Mouse (Mus musculus) bone marrow macrophage, adult 2 months (primary cell): Measurements from ENCODE around the gene Cidec.

Experiments used
- CTCF ChIP-seq: IDR thresholded peaks from 2 replicates; pipeline ENCODE4 v1.5.1; 2012; ENCODE audit warnings: low read depth, mild to moderate bottlenecking, low read length, moderate library complexity
- POLR2A ChIP-seq: IDR thresholded peaks from 2 replicates; pipeline ENCODE4 v1.6.1; 2012; ENCODE audit warnings: mild to moderate bottlenecking, low read depth, low read length, borderline replicate concordance

GRCm38 (mm10) chr6:113442442-113443090 lies 7.0 kb upstream of the Cidec start, which contains the start of gene Jagn1:
- TF ChIP-seq CTCF (no peak), POLR2A (0 out of 2 replicates have a peak, but pooled peaks have one; percentile 55)
